Mouse (Mus musculus) midbrain, embryonic 10.5 days (tissue): ENCODE measurements at regions not wholly inside any gene's neighbourhood (a gene's known extent, or its start where the extent isn't known, plus 50 kb on each side); places are given as distances from the start of the nearest gene placed in this dataset.

Experiments
- DNase-seq: peaks from one replicate; pipeline ENCODE4 v3.0.0-alpha.2; 2017; ENCODE audit warnings: low spot score
- H3K27ac ChIP-seq: fragments of 300-500 bp; sonication (generic); replicated peaks from 2 replicates; pipeline ENCODE4 v1.5.1; 2016; ENCODE audit warnings: mild to moderate bottlenecking
- H3K27me3 ChIP-seq: fragments of 300-500 bp; sonication (generic); 2 replicates; pipeline ENCODE4 v1.6.1; 2016; ENCODE audit warnings: low read depth, mild to moderate bottlenecking; ENCODE audit not compliant: poor library complexity, severe bottlenecking
- H3K36me3 ChIP-seq: fragments of 300-500 bp; sonication (generic); 2 replicates; pipeline ENCODE4 v1.6.1; 2016; ENCODE audit warnings: mild to moderate bottlenecking, moderate library complexity
- H3K4me1 ChIP-seq: fragments of 300-500 bp; sonication (generic); 2 replicates; pipeline ENCODE4 v1.6.1; 2016
- H3K4me3 ChIP-seq: fragments of 300-500 bp; sonication (generic); 2 replicates; pipeline ENCODE4 v1.5.1; 2016; ENCODE audit warnings: mild to moderate bottlenecking, moderate library complexity
- H3K9me3 ChIP-seq: fragments of 300-500 bp; sonication (generic); replicated peaks from 2 replicates; pipeline ENCODE4 v1.6.1; 2016; ENCODE audit warnings: mild to moderate bottlenecking
- WGBS: fragments of 180-500 bp; shearing (Covaris S2); methylation state at CpG from one replicate; pipeline ENCODE4 v1.1.7; 2016; 5-methylcytosine and 5-hydroxymethylcytosine counted together

DNA sequence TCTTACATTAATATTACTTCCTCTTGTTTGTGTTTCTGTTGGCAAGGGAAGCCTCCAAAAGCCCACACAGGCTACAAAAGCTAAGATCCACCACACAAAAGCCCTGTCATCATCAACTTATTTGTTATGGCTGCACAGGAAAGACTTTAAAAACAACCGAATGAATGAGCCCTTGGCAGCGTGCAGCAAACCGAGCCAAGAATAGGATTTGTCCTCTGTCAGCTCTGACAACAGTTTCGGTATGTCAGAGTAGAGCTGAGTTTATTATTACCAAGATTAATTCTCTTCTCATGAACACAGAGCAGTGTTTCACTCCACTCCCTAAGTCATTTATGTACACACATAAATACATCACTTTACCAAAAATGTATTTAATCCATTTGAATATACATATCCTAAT lies 236.1 kb upstream of the G2e3 start:
- Histone ChIP-seq H3K9me3 (no peaks in the 10 kb centered on the region), H3K27ac (no peak overlapping the region), H3K36me3 (no peaks in the 10 kb centered on the region), H3K4me3 (no peak overlapping the region), H3K27me3 (no peaks in the 10 kb centered on the region), H3K4me1 (peaks cover 6% of the 10 kb centered on the region; the same call in 1 of the 2 replicates)
- WGBS: 72% methylated on average over 4 of the region's 4 CpGs
- no peak for DNase-seq

DNA sequence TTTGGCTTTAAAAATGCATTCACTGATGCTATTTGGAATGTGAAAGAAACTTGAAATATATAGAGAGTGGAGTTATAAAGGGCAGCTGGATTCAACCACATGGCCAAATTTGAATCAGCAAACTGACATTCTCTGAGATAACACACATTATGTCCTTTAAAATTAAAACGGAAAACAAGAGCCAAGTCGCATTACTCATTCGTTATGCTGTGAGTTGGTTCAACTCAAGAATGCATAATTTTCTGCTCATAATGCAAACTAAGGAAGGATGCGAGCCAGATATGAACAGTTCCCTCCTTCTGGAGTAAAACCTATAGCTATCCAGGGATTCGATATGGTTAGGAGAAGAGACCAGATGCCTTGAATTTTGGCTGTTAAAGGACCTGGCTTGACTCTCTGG lies 239.8 kb upstream of the G2e3 start:
- peaks cover 6% of the 10 kb centered on the region; the same call in 1 of the 2 replicates for H3K4me1 ChIP-seq
- no peak for DNase-seq
- H3K27me3 ChIP-seq: no peaks in the 10 kb centered on the region
- no peaks in the 10 kb centered on the region for H3K9me3 ChIP-seq
- H3K4me3 ChIP-seq: no peak overlapping the region
- H3K36me3 ChIP-seq: no peaks in the 10 kb centered on the region
- WGBS: 92% methylated on average over 5 of the region's 5 CpGs
- H3K27ac ChIP-seq: no peak overlapping the region

DNA sequence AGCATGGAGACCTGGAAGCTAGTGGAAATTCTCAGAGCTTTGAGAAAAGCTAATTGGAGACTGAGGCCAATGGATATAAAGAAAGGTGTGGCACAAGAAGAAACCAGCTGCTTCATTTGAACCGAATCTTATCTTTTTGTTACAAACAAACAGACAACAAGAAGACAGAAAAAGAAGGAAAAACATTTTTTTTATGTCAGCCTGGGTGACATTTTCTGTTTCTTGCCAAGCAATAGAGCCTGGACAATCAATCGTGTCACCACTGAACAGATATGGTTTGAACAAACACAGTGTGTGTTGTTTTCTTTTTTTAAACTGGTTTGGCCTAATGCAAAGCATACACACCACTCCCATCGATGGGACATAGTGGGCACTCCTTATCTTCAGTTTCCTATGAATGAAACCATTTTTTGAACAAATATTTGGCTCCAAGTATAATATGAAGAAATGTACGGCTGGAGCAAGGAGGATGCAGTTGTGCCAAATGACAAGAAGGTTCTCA lies 244.3 kb upstream of the G2e3 start:
- no peak overlapping the region for H3K4me3 ChIP-seq
- no peak overlapping the region for H3K27ac ChIP-seq
- H3K4me1 ChIP-seq: no peaks in the 10 kb centered on the region
- no peak for DNase-seq
- H3K36me3 ChIP-seq: no peaks in the 10 kb centered on the region
- H3K9me3 ChIP-seq: no peaks in the 10 kb centered on the region
- WGBS: 91% methylated on average over 4 of the region's 4 CpGs
- no peaks in the 10 kb centered on the region for H3K27me3 ChIP-seq

DNA sequence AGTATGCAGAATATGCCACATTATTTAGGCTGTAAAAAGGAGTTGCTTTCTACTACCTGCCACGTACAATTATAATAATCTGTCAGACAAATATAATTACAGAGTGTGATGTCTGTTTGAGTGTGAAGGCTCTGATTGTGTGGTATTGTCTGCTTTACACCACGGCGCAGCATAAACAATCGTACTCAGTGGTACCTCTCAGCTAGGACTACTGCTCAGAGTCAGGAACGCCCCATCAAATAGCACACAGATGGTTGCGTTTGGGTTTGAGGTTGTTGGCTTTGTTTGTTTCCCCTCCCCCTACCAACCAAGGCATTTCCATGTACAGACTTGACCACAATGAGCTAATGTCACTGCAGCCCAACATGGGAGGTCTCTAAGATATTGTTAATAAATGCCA lies 246.2 kb upstream of the G2e3 start:
- H3K4me3 ChIP-seq: no peak overlapping the region
- H3K27me3 ChIP-seq: no peaks in the 10 kb centered on the region
- DNase-seq: no peak
- H3K4me1 ChIP-seq: no peaks in the 10 kb centered on the region
- 85% methylated on average over 6 of the region's 6 CpGs for WGBS
- H3K36me3 ChIP-seq: no peaks in the 10 kb centered on the region
- H3K27ac ChIP-seq: no peak overlapping the region
- H3K9me3 ChIP-seq: no peaks in the 10 kb centered on the region

DNA sequence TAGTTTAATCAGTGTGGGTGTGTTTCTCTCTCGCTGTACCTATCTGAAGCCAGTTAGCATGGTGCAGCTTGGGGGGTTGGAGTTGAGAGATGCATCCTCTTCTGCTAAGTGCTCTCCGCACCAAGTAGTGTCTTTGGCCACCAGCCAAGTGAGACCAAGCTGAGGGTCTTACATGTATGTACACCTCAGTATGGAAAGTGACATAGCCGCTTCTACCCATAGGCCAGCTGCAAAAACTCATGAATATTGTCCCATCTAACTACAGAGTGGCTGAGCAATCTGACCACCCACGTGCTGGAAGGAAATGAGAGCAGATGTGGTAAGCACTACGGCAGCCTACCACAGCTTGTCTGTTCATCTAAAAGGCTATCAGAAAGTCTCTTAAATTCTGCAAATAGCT lies 247.0 kb upstream of the G2e3 start:
- no peaks in the 10 kb centered on the region for H3K36me3 ChIP-seq
- no peaks in the 10 kb centered on the region for H3K4me1 ChIP-seq
- DNase-seq: no peak
- no peaks in the 10 kb centered on the region for H3K9me3 ChIP-seq
- WGBS: 93% methylated on average over 5 of the region's 5 CpGs
- H3K27me3 ChIP-seq: no peaks in the 10 kb centered on the region
- H3K27ac ChIP-seq: no peak overlapping the region
- no peak overlapping the region for H3K4me3 ChIP-seq

DNA sequence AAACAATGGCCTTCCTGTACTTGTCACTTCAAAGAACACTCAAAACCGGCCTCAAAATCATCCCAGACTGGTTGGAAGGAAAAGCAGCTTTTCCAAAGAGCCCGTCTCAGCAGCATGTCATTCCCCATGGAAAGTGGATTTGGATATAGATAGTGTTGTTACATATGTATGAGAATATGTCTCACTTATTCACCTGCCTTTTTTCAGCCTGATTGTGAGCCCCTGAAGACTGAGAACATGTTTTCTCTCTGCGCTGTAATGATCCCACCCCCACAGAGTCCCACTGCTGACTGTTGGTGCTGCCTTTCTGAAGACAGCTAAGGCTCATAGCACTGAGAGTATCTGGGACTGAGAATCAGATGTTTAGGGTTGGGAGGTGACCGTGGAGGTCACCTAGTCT lies 251.9 kb upstream of the G2e3 start:
- 83% methylated on average over 4 of the region's 4 CpGs for WGBS
- no peaks in the 10 kb centered on the region for H3K27me3 ChIP-seq
- no peaks in the 10 kb centered on the region for H3K9me3 ChIP-seq
- H3K27ac ChIP-seq: no peak overlapping the region
- H3K4me1 ChIP-seq: no peaks in the 10 kb centered on the region
- no peaks in the 10 kb centered on the region for H3K36me3 ChIP-seq
- DNase-seq: no peak
- H3K4me3 ChIP-seq: no peak overlapping the region

DNA sequence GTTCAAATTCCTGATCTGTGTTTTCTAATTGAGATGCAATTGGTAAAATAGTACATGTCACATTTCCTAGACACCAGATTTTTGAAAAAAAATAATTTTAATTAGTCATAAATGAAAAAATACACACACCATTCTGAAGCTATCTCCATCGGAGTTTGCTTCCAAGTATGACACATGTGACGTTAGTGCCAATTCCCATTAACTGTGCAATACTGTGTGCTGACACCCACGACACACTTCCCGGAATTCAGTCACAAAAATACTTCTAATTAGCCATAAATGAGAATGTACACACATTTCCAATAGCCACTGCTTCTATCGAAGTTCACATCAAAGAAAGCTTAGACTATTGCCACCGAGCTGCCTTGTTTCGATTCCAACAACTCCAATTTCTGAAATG lies 258.5 kb upstream of the G2e3 start:
- H3K9me3 ChIP-seq: no peaks in the 10 kb centered on the region
- no peak overlapping the region for H3K27ac ChIP-seq
- H3K4me3 ChIP-seq: no peak overlapping the region
- H3K36me3 ChIP-seq: no peaks in the 10 kb centered on the region
- 89% methylated on average over 7 of the region's 7 CpGs for WGBS
- no peaks in the 10 kb centered on the region for H3K27me3 ChIP-seq
- H3K4me1 ChIP-seq: 0 out of 2 replicates have a peak, but pooled peaks cover 7% of the 10 kb centered on the region
- no peak for DNase-seq

DNA sequence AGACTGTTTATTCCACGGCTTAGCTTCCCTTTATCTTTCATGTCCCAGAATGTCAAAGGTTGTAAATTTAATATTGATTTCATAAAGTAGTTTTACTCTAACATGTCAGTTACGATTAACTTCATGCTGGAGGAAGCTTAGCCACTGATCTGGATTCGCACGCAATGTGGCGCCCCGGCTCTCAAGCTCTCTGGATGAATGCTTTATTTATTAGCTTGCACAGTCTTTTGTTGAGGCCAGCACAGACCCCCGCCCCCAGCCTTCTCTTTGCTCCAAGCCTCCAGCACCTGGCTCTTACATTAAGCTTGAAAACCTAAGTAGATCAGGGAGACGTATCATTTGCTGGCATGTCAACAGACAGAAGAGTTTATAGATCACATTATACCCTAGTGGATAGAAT lies 266.1 kb upstream of the G2e3 start:
- 63% methylated on average over 8 of the region's 8 CpGs for WGBS
- Histone ChIP-seq H3K36me3 (no peaks in the 10 kb centered on the region), H3K27me3 (no peaks in the 10 kb centered on the region), H3K4me1 (peaks cover 11% of the 10 kb centered on the region), H3K4me3 (no peak overlapping the region), H3K9me3 (no peaks in the 10 kb centered on the region), H3K27ac (no peak overlapping the region)
- peak; percentile 41 for DNase-seq

DNA sequence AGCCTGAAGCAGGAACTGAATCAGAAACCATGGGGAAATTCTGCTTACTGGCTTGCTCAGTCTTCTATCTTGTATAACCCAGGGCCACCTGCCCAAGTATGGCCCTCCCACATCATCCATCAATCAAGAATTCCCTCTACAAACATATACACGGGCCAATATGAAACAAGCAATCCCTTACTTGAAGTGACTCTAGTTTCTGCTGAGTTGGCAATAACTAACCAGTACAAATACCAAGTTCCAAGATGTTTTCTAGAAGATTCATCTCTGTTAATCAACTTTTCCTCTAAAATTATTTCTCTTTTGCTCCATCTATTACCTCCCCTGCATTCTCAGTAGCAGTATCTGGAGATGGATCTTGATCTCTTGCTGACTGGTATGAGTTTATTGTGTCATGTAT lies 274.4 kb upstream of the G2e3 start:
- no peak overlapping the region for H3K27ac ChIP-seq
- no peaks in the 10 kb centered on the region for H3K4me1 ChIP-seq
- WGBS: 78% methylated on average over 1 of the region's 1 CpGs
- no peak overlapping the region for H3K4me3 ChIP-seq
- no peak for DNase-seq
- no peaks in the 10 kb centered on the region for H3K9me3 ChIP-seq
- no peaks in the 10 kb centered on the region for H3K36me3 ChIP-seq
- H3K27me3 ChIP-seq: no peaks in the 10 kb centered on the region

DNA sequence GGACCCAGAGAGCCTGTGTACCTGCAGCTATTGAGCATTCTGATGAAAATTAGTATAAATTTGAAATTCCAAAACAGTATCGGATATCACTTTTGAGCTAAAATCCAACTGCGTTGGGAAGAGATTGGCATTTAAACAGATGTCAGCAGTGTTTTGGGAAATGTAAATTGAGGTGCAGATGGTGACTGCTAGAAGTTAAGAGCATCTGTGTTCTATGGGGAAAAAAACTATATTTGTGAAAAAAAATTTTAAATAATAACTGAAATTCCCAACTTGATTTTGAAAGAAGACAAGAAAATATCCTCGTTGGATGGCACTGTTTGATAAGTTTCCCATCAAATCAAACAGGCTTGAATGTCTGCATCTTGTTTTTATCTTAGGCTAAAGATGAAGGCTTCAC lies 286.9 kb upstream of the G2e3 start:
- H3K27me3 ChIP-seq: no peaks in the 10 kb centered on the region

DNA sequence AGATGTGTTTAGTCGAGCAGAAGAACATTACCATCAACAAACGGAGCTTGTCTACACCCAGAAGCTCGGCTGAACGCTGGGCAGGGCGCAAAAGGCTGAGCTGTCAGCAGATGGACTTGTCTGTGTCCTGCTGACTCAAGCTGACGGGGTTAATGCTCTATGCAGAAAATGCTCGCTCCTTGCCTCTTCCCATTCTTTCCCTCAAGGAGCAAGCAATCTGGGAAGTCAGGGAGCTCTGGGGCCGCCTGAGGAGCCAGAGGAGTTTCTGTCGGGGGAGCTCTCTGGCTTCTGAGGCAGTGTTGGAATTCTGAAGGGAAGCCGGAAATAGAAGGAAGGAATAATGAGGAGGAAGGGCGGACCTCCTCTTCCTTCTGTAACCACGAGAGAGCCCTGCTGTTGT lies 289.3 kb upstream of the G2e3 start:
- Histone ChIP-seq H3K4me3 (no peak overlapping the region), H3K27ac (peak overlapping the region; percentile 30; the same call in 1 of the 2 replicates), H3K9me3 (no peaks in the 10 kb centered on the region), H3K36me3 (no peaks in the 10 kb centered on the region), H3K4me1 (peaks cover 7% of the 10 kb centered on the region), H3K27me3 (no peaks in the 10 kb centered on the region)
- peak; percentile 28 for DNase-seq
- WGBS: 40% methylated on average over 12 of the region's 12 CpGs

More for the DNA sequence above, 286.9 kb upstream of the G2e3 start:
- Histone ChIP-seq H3K4me1 (peaks cover 7% of the 10 kb centered on the region), H3K9me3 (no peaks in the 10 kb centered on the region), H3K4me3 (no peak overlapping the region), H3K27ac (no peak overlapping the region), H3K36me3 (no peaks in the 10 kb centered on the region)
- no peak for DNase-seq
- WGBS: 88% methylated on average over 3 of the region's 3 CpGs

DNA sequence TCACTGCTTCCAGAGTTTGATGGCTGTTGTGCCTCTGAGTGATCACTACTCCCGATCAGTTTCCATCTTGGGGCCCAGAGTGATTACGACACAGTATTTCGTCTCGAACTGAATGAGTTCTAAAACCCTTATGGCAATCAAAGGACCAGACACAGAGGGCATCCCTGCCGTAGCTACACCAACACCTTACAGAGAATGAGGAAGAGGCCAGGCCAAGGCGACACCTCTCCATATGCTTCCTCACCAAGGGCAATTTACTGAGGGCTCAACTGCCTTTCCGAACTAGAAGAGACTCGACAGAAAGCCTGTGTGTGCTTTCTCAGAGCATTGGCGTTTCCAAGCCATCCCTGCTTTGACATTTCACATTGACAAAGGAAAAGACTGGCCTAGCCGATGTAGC lies 289.8 kb upstream of the G2e3 start:
- Histone ChIP-seq H3K36me3 (no peaks in the 10 kb centered on the region), H3K9me3 (no peaks in the 10 kb centered on the region), H3K27ac (peak overlapping the region; percentile 30; the same call in 1 of the 2 replicates), H3K4me1 (peaks cover 7% of the 10 kb centered on the region), H3K4me3 (no peak overlapping the region), H3K27me3 (no peaks in the 10 kb centered on the region)
- 77% methylated on average over 10 of the region's 10 CpGs for WGBS
- no peak for DNase-seq

DNA sequence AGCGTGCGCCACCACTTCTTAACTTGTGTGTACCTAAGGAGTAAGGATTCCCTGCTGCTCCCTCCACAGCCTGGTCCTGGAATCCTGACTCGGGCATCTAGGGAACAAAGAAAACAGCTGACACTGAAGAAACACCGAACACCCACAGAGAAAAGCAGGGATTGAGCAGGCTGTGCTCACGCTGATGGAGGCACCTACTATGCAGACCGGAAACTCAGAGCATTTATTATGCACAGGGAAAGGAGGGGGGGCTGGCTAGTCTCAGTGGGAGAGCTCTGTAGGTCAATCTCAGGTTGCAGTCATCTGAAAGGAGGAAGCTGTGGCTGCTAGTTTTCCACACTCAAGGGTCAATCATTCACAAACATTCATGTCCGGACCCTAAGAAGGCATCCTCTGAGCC lies 300.7 kb upstream of the G2e3 start:
- Histone ChIP-seq H3K4me3 (no peak overlapping the region), H3K9me3 (no peaks in the 10 kb centered on the region), H3K27me3 (no peaks in the 10 kb centered on the region), H3K27ac (no peak overlapping the region), H3K36me3 (no peaks in the 10 kb centered on the region), H3K4me1 (peaks cover 6% of the 10 kb centered on the region)
- 56% methylated on average over 7 of the region's 7 CpGs for WGBS
- no peak for DNase-seq

DNA sequence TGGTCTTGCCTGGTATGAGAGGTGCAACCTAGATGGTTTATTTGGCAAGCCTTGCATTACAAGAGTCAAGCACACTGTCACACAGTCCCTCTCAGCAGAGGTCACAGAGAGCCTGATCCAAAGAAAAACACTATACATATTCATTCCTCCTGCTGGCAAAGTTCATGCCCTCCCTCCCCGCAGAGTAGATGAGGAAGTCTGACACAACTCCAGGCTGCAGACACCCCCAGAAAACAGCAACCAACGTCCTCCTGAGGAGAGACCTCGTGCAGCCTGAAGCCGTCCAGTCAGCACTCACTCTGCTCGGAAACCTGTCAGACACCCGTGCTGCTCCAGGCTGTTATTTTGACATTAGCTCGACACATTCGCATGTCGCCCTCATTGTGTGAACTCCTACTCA lies 302.4 kb upstream of the G2e3 start:
- Histone ChIP-seq H3K36me3 (no peaks in the 10 kb centered on the region), H3K9me3 (no peaks in the 10 kb centered on the region), H3K27ac (no peak overlapping the region), H3K27me3 (no peaks in the 10 kb centered on the region), H3K4me1 (peaks cover 6% of the 10 kb centered on the region), H3K4me3 (no peak overlapping the region)
- no peak for DNase-seq
- WGBS: 56% methylated on average over 9 of the region's 9 CpGs
